Comparison of ENCODE assay signal across 8 mouse cellular contexts in the genomic region with DNA sequence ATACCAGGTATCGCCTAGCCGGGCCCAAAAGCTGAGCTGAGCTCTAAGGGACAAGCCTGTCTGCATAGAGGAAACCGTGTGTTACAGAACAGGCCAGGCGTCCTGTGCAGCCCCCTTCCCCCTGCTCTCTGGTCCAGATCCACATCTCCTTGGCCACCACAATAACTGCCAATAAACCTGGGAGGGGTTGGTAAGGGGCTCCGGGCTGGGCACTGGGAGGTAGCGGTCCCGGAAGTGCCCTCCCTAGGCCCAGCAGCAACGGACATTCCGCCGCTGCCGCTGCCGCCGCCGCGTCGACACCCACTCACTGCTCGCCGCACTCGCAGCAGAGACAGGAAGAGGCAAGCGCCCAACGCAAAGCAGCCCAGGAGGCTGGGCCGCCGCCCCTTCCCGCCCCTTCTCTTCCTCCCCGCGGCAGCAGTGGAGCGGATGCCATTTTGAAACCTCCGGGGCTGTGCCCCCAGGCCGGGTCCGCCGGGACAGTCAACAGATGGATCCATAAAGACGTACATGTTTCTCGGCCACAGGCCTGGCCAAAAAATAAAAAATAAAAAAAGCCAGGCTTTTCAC. TPM values are rescaled to one million over a fixed set of nuclear protein-coding genes. Genes with fewer than 3 reads are reported as not detected.
A peak's percentile ranks its signal among the peaks of the same experiment; 100 is the strongest.
DNase-seq lines count a peak whose midpoint lies in the region; ATAC-seq and TF ChIP-seq lines count a peak whose summit lies in the region.

No protein-coding gene starts in this region.

- peak overlapping the region; percentile 87 for H3K27ac ChIP-seq in embryonic facial prominence, embryonic 11.5 days (replicated peaks; ENCODE audit: low read depth, low read length)
- H3K27ac ChIP-seq in limb, embryonic 14.5 days (replicated peaks; ENCODE audit: low read depth, low read length), result peak overlapping the region; percentile 87
- H3K27ac ChIP-seq in midbrain, embryonic 14.5 days (replicated peaks; ENCODE audit: low read depth, low read length), result peak overlapping the region; percentile 99
- peak overlapping the region; percentile 96 for H3K27ac ChIP-seq in spleen, adult 2 months (ENCODE audit: insufficient read depth, low read length)

- no peak for TF ChIP-seq CTCF in spleen, adult 2 months (IDR thresholded peaks at IDR 0.05; ENCODE audit: extremely low read depth, insufficient read depth, insufficient read length, insufficient replicate concordance)

- no peaks in the 10 kb centered on the region for H3K9me3 ChIP-seq in embryonic facial prominence, embryonic 11.5 days (replicated peaks; ENCODE audit: control insufficient read depth, low read length)
- H3K9me3 ChIP-seq in limb, embryonic 14.5 days (ENCODE audit: control insufficient read depth, low read length), result no peaks in the 10 kb centered on the region
- no peaks in the 10 kb centered on the region for H3K9me3 ChIP-seq in midbrain, embryonic 14.5 days (ENCODE audit: control insufficient read depth, low read length)

- H3K4me2 ChIP-seq in embryonic facial prominence, embryonic 11.5 days (ENCODE audit: low read depth, low read length), result peak overlapping the region; percentile 97
- H3K4me2 ChIP-seq in limb, embryonic 14.5 days (replicated peaks; ENCODE audit: low read depth, low read length, severe bottlenecking), result peak overlapping the region; percentile 99
- peak overlapping the region; percentile 85 for H3K4me2 ChIP-seq in midbrain, embryonic 14.5 days (ENCODE audit: low read length)

- no peak for TF ChIP-seq POLR2A in limb, embryonic 14.5 days (IDR thresholded peaks at IDR 0.05; ENCODE audit: borderline replicate concordance, extremely low read depth, insufficient read depth, insufficient read length)
- peak; percentile 58 for TF ChIP-seq POLR2A in spleen, adult 2 months (IDR thresholded peaks at IDR 0.05; ENCODE audit: low read depth, low read length)

- no peaks in the 10 kb centered on the region for H3K27me3 ChIP-seq in embryonic facial prominence, embryonic 11.5 days (ENCODE audit: control insufficient read depth, insufficient read depth, low read length)
- H3K27me3 ChIP-seq in limb, embryonic 14.5 days (ENCODE audit: control insufficient read depth, insufficient read depth, low read length), result no peaks in the 10 kb centered on the region
- H3K27me3 ChIP-seq in midbrain, embryonic 14.5 days (ENCODE audit: control insufficient read depth, insufficient read depth, low read length), result no peaks in the 10 kb centered on the region
- H3K27me3 ChIP-seq in spleen, adult 2 months (ENCODE audit: control insufficient read depth, insufficient read depth, low read length), result no peaks in the 10 kb centered on the region

- no peak for ATAC-seq in embryonic facial prominence, embryonic 11.5 days (replicated peaks; ENCODE audit: insufficient number of reproducible peaks, low FRiP score, low TSS enrichment, low read depth)
- peak; percentile 32 for ATAC-seq in limb, embryonic 14.5 days (ENCODE audit: low FRiP score, low read depth)
- ATAC-seq in midbrain, embryonic 14.5 days (ENCODE audit: low FRiP score, low TSS enrichment), result no peak

- H3K36me3 ChIP-seq in embryonic facial prominence, embryonic 11.5 days (replicated peaks; ENCODE audit: control insufficient read depth, insufficient read depth, low read depth, low read length), result no peaks in the 10 kb centered on the region
- H3K36me3 ChIP-seq in limb, embryonic 14.5 days (ENCODE audit: control insufficient read depth, insufficient read depth, low read length), result peaks cover 9% of the 10 kb centered on the region; the same call in 1 of the 2 replicates
- H3K36me3 ChIP-seq in midbrain, embryonic 14.5 days (ENCODE audit: control insufficient read depth, insufficient read depth, low read length), result 0 out of 2 replicates have a peak, but pooled peaks cover 3% of the 10 kb centered on the region
- H3K36me3 ChIP-seq in spleen, adult 2 months (ENCODE audit: control insufficient read depth, insufficient read depth, low read length), result peaks cover 7% of the 10 kb centered on the region; the same call in 1 of the 2 replicates

- peaks cover 33% of the 10 kb centered on the region for H3K4me1 ChIP-seq in embryonic facial prominence, embryonic 11.5 days (ENCODE audit: control insufficient read depth, insufficient read depth, low read length)
- H3K4me1 ChIP-seq in limb, embryonic 14.5 days (ENCODE audit: control insufficient read depth, insufficient read depth, low read length), result peaks cover 53% of the 10 kb centered on the region
- H3K4me1 ChIP-seq in midbrain, embryonic 14.5 days (ENCODE audit: control insufficient read depth, insufficient read depth, low read length), result peaks cover 72% of the 10 kb centered on the region
- H3K4me1 ChIP-seq in spleen, adult 2 months (ENCODE audit: control insufficient read depth, insufficient read depth, insufficient read length), result peaks cover 47% of the 10 kb centered on the region; the same call in 1 of the 2 replicates

- DNase-seq in layer of hippocampus, adult 11-12 months (ENCODE audit: low spot score), result peak; percentile 78
- DNase-seq in layer of hippocampus, adult 9-10 months (ENCODE audit: low spot score), result no peak
- peak; percentile 76 for DNase-seq in embryonic facial prominence, embryonic 11.5 days (ENCODE audit: low spot score)
- DNase-seq in heart, adult 18-20 months, result peak; percentile 88 to 94
- DNase-seq in kidney, adult 11 months, result peak; percentile 72
- peak; percentile 75 for DNase-seq in limb, embryonic 14.5 days (ENCODE audit: low spot score)
- DNase-seq in midbrain, embryonic 14.5 days, result peak; percentile 81
- peak; percentile 65 to 87 for DNase-seq in spleen, adult 2 months (ENCODE audit: low read depth in 1 of 2, low spot score in 2 of 2)

- peak overlapping the region; percentile 90 for H3K9ac ChIP-seq in embryonic facial prominence, embryonic 11.5 days (replicated peaks; ENCODE audit: low read length)
- peak overlapping the region; percentile 89 for H3K9ac ChIP-seq in limb, embryonic 14.5 days (ENCODE audit: low read depth, low read length, severe bottlenecking)
- H3K9ac ChIP-seq in midbrain, embryonic 14.5 days (replicated peaks; ENCODE audit: low read length), result peak overlapping the region; percentile 84

- WGBS in embryonic facial prominence, embryonic 11.5 days, result 3% methylated on average over 32 of the region's 33 CpGs
- WGBS in limb, embryonic 14.5 days, result 2% methylated on average over 33 of the region's 33 CpGs
- 1% methylated on average over 33 of the region's 33 CpGs for WGBS in midbrain, embryonic 14.5 days
- WGBS in spleen, adult 2 months, result under 1% methylated on average over 33 of the region's 33 CpGs

- H3K4me3 ChIP-seq in embryonic facial prominence, embryonic 11.5 days (ENCODE audit: low read depth, low read length), result peak overlapping the region; percentile 89
- peak overlapping the region; percentile 70 for H3K4me3 ChIP-seq in limb, embryonic 14.5 days (replicated peaks; ENCODE audit: low read length)
- peak overlapping the region; percentile 80 for H3K4me3 ChIP-seq in midbrain, embryonic 14.5 days (replicated peaks; ENCODE audit: low read depth, low read length)
- H3K4me3 ChIP-seq in spleen, adult 2 months (ENCODE audit: extremely low read depth, insufficient read depth, insufficient read length), result peak overlapping the region; percentile 99

RNA-seq across cellular contexts. Expression of gene Gnai2, which starts 2.0 kb away (rescaled TPM):
- polyA plus RNA-seq in embryonic facial prominence, embryonic 11.5 days (2014; fragmentation: Nextera tagmentation; extraction: Ambion mirVana), result 369 and 379 TPM in 2 replicates
- 100 to 1,000 TPM; 241 to 253 TPM for total RNA-seq in heart, adult 18-20 months (2021)
- 496 and 627 TPM in 2 replicates for polyA plus RNA-seq in limb, embryonic 14.5 days (2012; rRNA removed)
- 392 and 411 TPM in 2 replicates for polyA plus RNA-seq in limb, embryonic 14.5 days (2014; fragmentation: Nextera tagmentation; extraction: Ambion mirVana)
- 284 and 326 TPM in 2 replicates for polyA plus RNA-seq in midbrain, embryonic 14.5 days (2014; fragmentation: Nextera tagmentation; extraction: Ambion mirVana)
- 752 and 1,030 TPM in 2 replicates for polyA plus RNA-seq in spleen, adult 2 months (2012; rRNA removed)

RNA-seq across cellular contexts. Expression of gene Sema3b, which starts 24.1 kb away (rescaled TPM):
- polyA plus RNA-seq in embryonic facial prominence, embryonic 11.5 days (2014; fragmentation: Nextera tagmentation; extraction: Ambion mirVana), result 1.1 and 1.3 TPM in 2 replicates
- total RNA-seq in heart, adult 18-20 months (2021), result 10 to 100 TPM; 20.4 to 22.9 TPM
- 23.2 and 23.7 TPM in 2 replicates for polyA plus RNA-seq in limb, embryonic 14.5 days (2012; rRNA removed)
- polyA plus RNA-seq in limb, embryonic 14.5 days (2014; fragmentation: Nextera tagmentation; extraction: Ambion mirVana), result 7.7 and 11.2 TPM in 2 replicates
- polyA plus RNA-seq in midbrain, embryonic 14.5 days (2014; fragmentation: Nextera tagmentation; extraction: Ambion mirVana), result 1.5 and 3.2 TPM in 2 replicates
- polyA plus RNA-seq in spleen, adult 2 months (2012; rRNA removed), result 3.3 TPM in 2 replicates

RNA-seq across cellular contexts. Expression of gene Slc38a3, which starts 36.2 kb away (rescaled TPM):
- 7.0 and 7.6 TPM in 2 replicates for polyA plus RNA-seq in embryonic facial prominence, embryonic 11.5 days (2014; fragmentation: Nextera tagmentation; extraction: Ambion mirVana)
- 10 to 100 TPM; 48.3 to 61.0 TPM for total RNA-seq in heart, adult 18-20 months (2021)
- 22.4 and 31.8 TPM in 2 replicates for polyA plus RNA-seq in limb, embryonic 14.5 days (2012; rRNA removed)
- 3.7 and 6.0 TPM in 2 replicates for polyA plus RNA-seq in limb, embryonic 14.5 days (2014; fragmentation: Nextera tagmentation; extraction: Ambion mirVana)
- 20.4 and 31.9 TPM in 2 replicates for polyA plus RNA-seq in midbrain, embryonic 14.5 days (2014; fragmentation: Nextera tagmentation; extraction: Ambion mirVana)
- polyA plus RNA-seq in spleen, adult 2 months (2012; rRNA removed), result 10.6 and 13.9 TPM in 2 replicates

RNA-seq across cellular contexts. Expression of gene Ifrd2, which starts 45.7 kb away (rescaled TPM):
- polyA plus RNA-seq in embryonic facial prominence, embryonic 11.5 days (2014; fragmentation: Nextera tagmentation; extraction: Ambion mirVana), result 42.3 and 42.9 TPM in 2 replicates
- 10 to 100 TPM; 48.5 to 48.8 TPM for total RNA-seq in heart, adult 18-20 months (2021)
- 57.3 and 62.6 TPM in 2 replicates for polyA plus RNA-seq in limb, embryonic 14.5 days (2012; rRNA removed)
- polyA plus RNA-seq in limb, embryonic 14.5 days (2014; fragmentation: Nextera tagmentation; extraction: Ambion mirVana), result 55.0 and 56.3 TPM in 2 replicates
- 14.5 and 15.7 TPM in 2 replicates for polyA plus RNA-seq in midbrain, embryonic 14.5 days (2014; fragmentation: Nextera tagmentation; extraction: Ambion mirVana)
- polyA plus RNA-seq in spleen, adult 2 months (2012; rRNA removed), result 71.2 and 78.3 TPM in 2 replicates

RNA-seq across cellular contexts. Expression of gene Gnat1, which starts 46.3 kb away (rescaled TPM):
- 1.4 TPM in 1 of 2 replicates, not detected in the other for polyA plus RNA-seq in embryonic facial prominence, embryonic 11.5 days (2014; fragmentation: Nextera tagmentation; extraction: Ambion mirVana)
- not detected for total RNA-seq in heart, adult 18-20 months (2021)
- polyA plus RNA-seq in limb, embryonic 14.5 days (2012; rRNA removed), result 0.28 and 0.44 TPM in 2 replicates
- 0.55 and 0.57 TPM in 2 replicates for polyA plus RNA-seq in limb, embryonic 14.5 days (2014; fragmentation: Nextera tagmentation; extraction: Ambion mirVana)
- polyA plus RNA-seq in midbrain, embryonic 14.5 days (2014; fragmentation: Nextera tagmentation; extraction: Ambion mirVana), result 0.97 and 2.0 TPM in 2 replicates
- polyA plus RNA-seq in spleen, adult 2 months (2012; rRNA removed), result not detected in 2 replicates
